Mouse (Mus musculus) NIH3T3 (cell line): ENCODE measurements at regions not wholly inside any gene's neighbourhood (a gene's known extent, or its start where the extent isn't known, plus 50 kb on each side); places are given as distances from the start of the nearest gene placed in this dataset.

ENCODE experiments used
- DNase-seq: peaks from one replicate; pipeline ENCODE4 v3.0.0-alpha.2; 2012; ENCODE audit warnings: low read depth

DNA sequence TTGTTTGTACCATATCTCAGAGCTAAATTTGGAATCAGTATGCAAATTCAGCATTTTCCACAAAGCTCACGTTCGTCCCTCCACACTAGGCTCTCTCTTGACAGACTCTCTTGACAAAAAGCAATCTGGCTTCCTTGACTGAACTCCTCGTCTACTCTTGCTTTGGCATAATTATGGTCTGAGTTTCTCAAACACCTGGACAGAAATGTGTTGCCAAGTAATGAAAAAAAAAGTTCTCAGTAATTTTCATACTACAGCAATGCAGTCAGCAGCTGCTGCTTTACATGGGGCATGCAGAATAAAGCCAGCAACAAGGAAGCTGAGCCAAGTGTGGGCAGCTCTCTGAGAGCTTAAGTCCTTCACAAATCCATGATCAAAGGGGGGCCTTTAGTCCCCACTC is 932.7 kb downstream of the Galc start:
- DNase-seq, result no peak

DNA sequence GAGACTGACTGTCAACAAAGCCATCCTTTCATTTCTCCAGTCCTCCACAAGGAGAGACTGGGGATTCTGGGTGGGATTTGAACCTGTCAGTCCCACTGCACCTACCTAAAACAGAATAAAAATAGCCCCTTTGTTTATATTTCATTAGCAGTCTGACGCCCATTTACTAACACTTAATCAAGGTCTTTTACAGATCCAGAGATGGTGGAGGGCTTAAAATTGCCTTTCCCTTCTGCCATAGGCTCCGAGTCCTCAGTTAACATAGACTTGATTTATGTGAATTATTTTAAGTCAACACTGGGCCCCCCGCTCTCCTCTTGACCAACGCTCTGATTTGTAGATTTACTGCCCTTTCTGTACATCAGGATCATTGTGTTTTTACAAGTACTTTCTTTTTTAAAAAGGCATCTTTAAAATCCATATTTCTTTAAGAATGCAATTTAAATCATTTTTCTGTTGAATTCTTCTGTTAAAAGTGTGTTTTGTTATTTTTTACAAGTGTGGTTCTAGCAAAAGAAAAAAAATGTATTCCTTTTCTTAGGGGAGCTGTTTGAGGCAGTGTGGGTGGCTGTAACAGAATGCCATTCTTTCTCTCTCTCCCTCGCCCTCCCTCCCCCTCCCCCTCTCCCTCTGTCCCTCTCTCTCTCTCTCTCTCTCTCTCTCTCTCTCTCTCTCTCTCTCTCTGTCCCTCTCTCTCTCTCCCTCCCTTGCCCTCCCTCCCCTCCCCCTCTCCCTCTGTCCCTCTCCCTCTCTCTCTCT is 946.8 kb downstream of the Galc start:
- no peak for DNase-seq

DNA sequence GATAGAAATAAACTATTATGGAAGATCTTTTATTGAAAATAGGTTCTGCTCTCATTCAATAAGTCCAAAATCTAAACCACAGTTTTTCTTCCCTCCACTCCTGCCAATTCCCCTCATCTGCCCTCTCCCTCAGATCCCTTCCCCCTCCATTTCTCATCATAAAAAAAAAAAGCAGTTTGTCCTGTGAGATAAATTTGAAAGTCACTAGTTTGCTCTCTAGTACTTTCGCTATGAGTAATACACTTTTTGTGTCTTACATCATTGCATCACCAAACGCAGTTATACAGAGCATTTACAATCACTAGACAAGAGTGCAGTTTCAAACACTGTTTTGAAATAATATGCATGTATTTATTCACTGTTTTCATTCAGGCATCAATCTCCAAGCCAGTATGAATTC is 980.5 kb downstream of the Galc start:
- DNase-seq, result no peak

DNA sequence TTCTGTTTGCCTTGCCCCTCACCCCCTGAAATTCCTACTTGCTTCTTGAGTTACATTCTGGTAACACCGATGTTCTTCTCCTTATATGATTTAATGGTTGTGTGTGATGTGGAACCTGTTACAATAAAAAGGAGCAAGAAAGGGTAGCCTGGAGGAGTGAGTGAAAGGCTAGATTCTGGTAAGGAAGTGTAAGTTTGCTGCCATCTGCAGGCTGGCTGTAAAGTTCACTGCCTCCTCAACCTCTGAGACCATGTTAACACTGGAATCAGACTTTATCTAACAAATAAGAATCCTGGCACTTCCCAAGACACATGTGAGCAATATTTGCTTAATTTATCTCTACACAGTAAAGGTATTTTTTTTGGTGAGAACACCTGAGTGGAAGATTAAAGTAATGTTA is 980.9 kb downstream of the Galc start:
- no peak for DNase-seq
